ENCODE assay signal across 17 mouse cellular contexts in the genomic region with DNA sequence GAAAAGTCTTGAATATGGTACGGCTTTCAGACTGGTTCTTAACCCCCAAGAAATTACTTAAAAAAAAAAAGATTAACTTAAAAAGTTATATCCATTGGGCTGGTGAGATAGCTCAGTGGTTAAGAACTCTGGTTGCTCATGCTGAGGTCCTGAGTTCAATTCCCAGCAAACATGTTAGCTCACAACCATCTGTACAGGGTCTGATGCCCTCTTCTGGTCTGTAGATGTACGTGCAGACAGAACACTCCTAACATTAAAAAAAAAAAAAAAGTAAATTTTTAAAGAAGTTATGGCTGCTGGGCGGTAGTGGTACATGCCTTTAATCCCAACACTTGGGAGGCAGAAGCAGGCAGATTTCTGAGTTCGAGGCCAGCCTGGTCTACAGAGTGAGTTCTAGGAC. TPM values are rescaled to one million over a fixed set of nuclear protein-coding genes. Genes with fewer than 3 reads are reported as not detected.
A peak's percentile ranks its signal among the peaks of the same experiment; 100 is the strongest.
DNase-seq lines count a peak whose midpoint lies in the region; ATAC-seq and TF ChIP-seq lines count a peak whose summit lies in the region.
"Had no signal": no experiment of that assay in that cellular context is flagged by ENCODE, and none has a peak within 500 bp of the region (broad histone marks: within the 10 kb centered on the region; RNA-seq: fewer than 3 reads in every experiment).

No protein-coding gene starts in this region.

- no peaks in the 10 kb centered on the region for H3K9me3 ChIP-seq in MEL (replicated peaks; ENCODE audit: insufficient read depth, low read length)
- H3K9me3 ChIP-seq: embryonic facial prominence, embryonic 15.5 days; heart, embryonic 13.5 days; hindbrain, embryonic 13.5 days; liver, embryonic 13.5 days; megakaryocyte, embryonic 14.5 days had no signal

- no peak overlapping the region for H3K4me3 ChIP-seq in left cerebral cortex, adult 2 months
- no peak overlapping the region for H3K4me3 ChIP-seq in MEL (ENCODE audit: control insufficient read depth in 1 of 2, insufficient read depth in 1 of 2, low read depth in 2 of 2, low read length in 2 of 2)
- H3K4me3 ChIP-seq: embryonic facial prominence, embryonic 15.5 days; heart, embryonic 13.5 days; hindbrain, embryonic 13.5 days; liver, embryonic 13.5 days; megakaryocyte, embryonic 14.5 days had no signal

- no peaks in the 10 kb centered on the region; the same call in 1 of the 2 replicates for H3K79me2 ChIP-seq in MEL (ENCODE audit: control insufficient read depth, insufficient read depth, low read length, poor library complexity)

- H3K27me3 ChIP-seq in MEL (ENCODE audit: control insufficient read depth in 1 of 2, insufficient read depth in 2 of 2, low read length in 2 of 2): no peaks in the 10 kb centered on the region
- H3K27me3 ChIP-seq: embryonic facial prominence, embryonic 15.5 days; heart, embryonic 13.5 days; hindbrain, embryonic 13.5 days; liver, embryonic 13.5 days; megakaryocyte, embryonic 14.5 days had no signal

- TF ChIP-seq RAD21 in MEL (IDR thresholded peaks at IDR 0.05; ENCODE audit: low read depth, low read length): no peak

- peaks cover 2 to 11% of the 10 kb centered on the region in 2 experiments; a peak in 3 of 4 replicates for H3K36me3 ChIP-seq in MEL (ENCODE audit: control insufficient read depth in 1 of 2, insufficient read depth in 2 of 2, low read length in 2 of 2)

- H3K27ac ChIP-seq in left cerebral cortex, adult 2 months: no peak overlapping the region
- no peak overlapping the region for H3K27ac ChIP-seq in MEL (ENCODE audit: control insufficient read depth, low read depth, low read length)
- H3K27ac ChIP-seq: embryonic facial prominence, embryonic 15.5 days; heart, embryonic 13.5 days; hindbrain, embryonic 13.5 days; liver, embryonic 13.5 days had no signal

- intact Hi-C loops in left cerebral cortex, adult 2 months (cut with DNase I): no loop called here

- H3K9ac ChIP-seq in MEL (ENCODE audit: control insufficient read depth, low read depth, low read length, poor library complexity, severe bottlenecking): no peak overlapping the region
- H3K9ac ChIP-seq: embryonic facial prominence, embryonic 15.5 days; heart, embryonic 13.5 days; hindbrain, embryonic 13.5 days; liver, embryonic 13.5 days had no signal

- no peak for TF ChIP-seq POLR2A in MEL (IDR thresholded peaks at IDR 0.05; ENCODE audit: control insufficient read depth in 1 of 2, insufficient read depth in 1 of 2, low read depth in 1 of 2, low read length in 2 of 2, poor library complexity in 1 of 2)

- no peak for TF ChIP-seq EP300 in MEL (IDR thresholded peaks at IDR 0.05; ENCODE audit: low read depth in 1 of 2, low read length in 2 of 2)

- peak; percentile 43 for ATAC-seq in CD4-positive, CD25-positive, alpha-beta regulatory T cell, adult 4 months
- peak; percentile 45; the same call in 1 of the 2 replicates for ATAC-seq in megakaryocyte, adult 5-6 weeks (ENCODE audit: poor library complexity, severe bottlenecking)
- ATAC-seq: forebrain, embryonic 16.5 days had no signal

- no peak for DNase-seq in left cerebral cortex, adult 2 months (ENCODE audit: extremely low spot score in 1 of 2, low spot score in 2 of 2)
- no peak for DNase-seq in left cerebral cortex, adult 8-10 months (ENCODE audit: low spot score in 2 of 2)
- DNase-seq in MEL (ENCODE audit: low read depth, low spot score): peak; percentile 63
- DNase-seq in urinary bladder, postnatal 14 days (ENCODE audit: low spot score): no peak
- no peak for DNase-seq in neural tube, embryonic 10.5 days (ENCODE audit: extremely low spot score, low spot score)
- DNase-seq: cerebellum, postnatal 14 days; kidney, postnatal 10 days; liver, embryonic 13.5 days; retina, postnatal 1 day had no signal

- H3K4me1 ChIP-seq in MEL (ENCODE audit: control insufficient read depth in 1 of 2, insufficient read depth in 2 of 2, low read length in 2 of 2): no peaks in the 10 kb centered on the region
- H3K4me1 ChIP-seq: embryonic facial prominence, embryonic 15.5 days; hindbrain, embryonic 13.5 days; liver, embryonic 13.5 days had no signal

- TF ChIP-seq CTCF in left cerebral cortex, adult 2 months (IDR thresholded peaks at IDR 0.05): peak; percentile 34
- TF ChIP-seq CTCF in MEL (IDR thresholded peaks at IDR 0.05 in 2 of 3, conservative IDR thresholded peaks at IDR 0.05 in 1 of 3; ENCODE audit: control insufficient read depth in 1 of 3, insufficient read depth in 1 of 3, low read depth in 2 of 3, low read length in 3 of 3, poor library complexity in 1 of 3, severe bottlenecking in 1 of 3): peak; percentile 11 to 42 (median 40); a peak in 4 of 6 replicates

TF ChIP-seq in MEL, 35 proteins besides CTCF, POLR2A, EP300 and RAD21:
- TF ChIP-seq HCFC1 (IDR thresholded peaks at IDR 0.05; ENCODE audit: low read depth, low read length) (no peak), ZNF384 (IDR thresholded peaks at IDR 0.05; ENCODE audit: low read depth, low read length) (peak; percentile 93), POLR2AphosphoS2 (IDR thresholded peaks at IDR 0.05; ENCODE audit: low read length) (no peak)

RNA-seq across cellular contexts. Expression of gene 1700022I11Rik, which starts 8.7 kb away (rescaled TPM):
- not detected for total RNA-seq in left cerebral cortex, adult 2 months (2021)
- not detected for total RNA-seq in left cerebral cortex, adult 8-10 months (2022)
- under 1 TPM in 1 of 2 experiments, not detected in 1; 0.48 TPM for polyA plus RNA-seq in CD4-positive, CD25-positive, alpha-beta regulatory T cell, adult 4 months (2017; shearing (Covaris generic))
- total RNA-seq in MEL (2012; rRNA removed): 0.54 and 0.65 TPM in 2 replicates
- under 1 TPM in 1 of 2 experiments, not detected in 1; 0.39 TPM for polyA plus RNA-seq in MEL (2012; ENCODE audit: insufficient read depth in 1 of 2, insufficient read length in 2 of 2, low read depth in 1 of 2, low replicate concordance in 2 of 2, missing spikeins in 1 of 2)
- total RNA-seq in megakaryocyte, adult 5-6 weeks (2015): not detected in 2 replicates
- not detected in 2 replicates for total RNA-seq in megakaryocyte, adult 5-6 weeks (2017)
- polyA plus RNA-seq: spleen, adult 2 months had no signal

RNA-seq across cellular contexts. Expression of gene Vcp, which starts 22.2 kb away (rescaled TPM):
- total RNA-seq in left cerebral cortex, adult 2 months (2021): 100 to 1,000 TPM; 179 to 186 TPM
- 100 to 1,000 TPM; 173 to 199 (median 188) TPM for total RNA-seq in left cerebral cortex, adult 8-10 months (2022)
- polyA plus RNA-seq in CD4-positive, CD25-positive, alpha-beta regulatory T cell, adult 4 months (2017; shearing (Covaris generic)): 100 to 1,000 TPM; 164 to 202 TPM
- 264 and 319 TPM in 2 replicates for total RNA-seq in MEL (2012; rRNA removed)
- polyA plus RNA-seq in MEL (2012; ENCODE audit: insufficient read depth in 1 of 2, insufficient read length in 2 of 2, low read depth in 1 of 2, low replicate concordance in 2 of 2, missing spikeins in 1 of 2): 100 to 1,000 TPM; 420 to 792 TPM
- 81.5 and 86.4 TPM in 2 replicates for total RNA-seq in megakaryocyte, adult 5-6 weeks (2015)
- total RNA-seq in megakaryocyte, adult 5-6 weeks (2017): 154 and 165 TPM in 2 replicates

RNA-seq across cellular contexts. Expression of gene Dnajb5, which starts 28.4 kb away (rescaled TPM):
- 100 to 1,000 TPM; 216 to 338 TPM for total RNA-seq in left cerebral cortex, adult 2 months (2021)
- total RNA-seq in left cerebral cortex, adult 8-10 months (2022): 100 to 1,000 TPM; 118 to 162 (median 149) TPM
- 1 to 10 TPM; 4.9 to 7.0 TPM for polyA plus RNA-seq in CD4-positive, CD25-positive, alpha-beta regulatory T cell, adult 4 months (2017; shearing (Covaris generic))
- 0.73 and 1.0 TPM in 2 replicates for total RNA-seq in MEL (2012; rRNA removed)
- polyA plus RNA-seq in MEL (2012; ENCODE audit: insufficient read depth in 1 of 2, insufficient read length in 2 of 2, low read depth in 1 of 2, low replicate concordance in 2 of 2, missing spikeins in 1 of 2): 1 to 10 TPM in 1 of 2 experiments, not detected in 1; 1.8 TPM
- 5.4 and 6.0 TPM in 2 replicates for total RNA-seq in megakaryocyte, adult 5-6 weeks (2015)
- total RNA-seq in megakaryocyte, adult 5-6 weeks (2017): 2.6 and 6.3 TPM in 2 replicates

RNA-seq across cellular contexts. Expression of gene Fancg, which starts 32.2 kb away (rescaled TPM):
- 10 to 100 TPM; 15.1 to 17.4 TPM for total RNA-seq in left cerebral cortex, adult 2 months (2021)
- total RNA-seq in left cerebral cortex, adult 8-10 months (2022): 10 to 100 TPM; 12.5 to 14.6 (median 13.7) TPM
- polyA plus RNA-seq in CD4-positive, CD25-positive, alpha-beta regulatory T cell, adult 4 months (2017; shearing (Covaris generic)): 10 to 100 TPM; 23.3 to 38.7 TPM
- 10.1 and 11.4 TPM in 2 replicates for total RNA-seq in MEL (2012; rRNA removed)
- polyA plus RNA-seq in MEL (2012; ENCODE audit: insufficient read depth in 1 of 2, insufficient read length in 2 of 2, low read depth in 1 of 2, low replicate concordance in 2 of 2, missing spikeins in 1 of 2): 10 to 100 TPM in 1 of 2 experiments, not detected in 1; 24.6 TPM
- total RNA-seq in megakaryocyte, adult 5-6 weeks (2015): 11.3 and 12.5 TPM in 2 replicates
- total RNA-seq in megakaryocyte, adult 5-6 weeks (2017): 13.0 and 14.3 TPM in 2 replicates

RNA-seq across cellular contexts. Expression of gene Pigo, which starts 47.6 kb away (rescaled TPM):
- total RNA-seq in left cerebral cortex, adult 2 months (2021): 10 to 100 TPM; 30.9 to 31.1 TPM
- 10 to 100 TPM; 23.1 to 31.2 (median 25.2) TPM for total RNA-seq in left cerebral cortex, adult 8-10 months (2022)
- 10 to 100 TPM; 12.1 to 34.1 TPM for polyA plus RNA-seq in CD4-positive, CD25-positive, alpha-beta regulatory T cell, adult 4 months (2017; shearing (Covaris generic))
- total RNA-seq in MEL (2012; rRNA removed): 22.3 TPM in 2 replicates
- 10 to 100 TPM in 1 of 2 experiments, not detected in 1; 36.1 TPM for polyA plus RNA-seq in MEL (2012; ENCODE audit: insufficient read depth in 1 of 2, insufficient read length in 2 of 2, low read depth in 1 of 2, low replicate concordance in 2 of 2, missing spikeins in 1 of 2)
- 7.9 and 9.7 TPM in 2 replicates for total RNA-seq in megakaryocyte, adult 5-6 weeks (2015)
- total RNA-seq in megakaryocyte, adult 5-6 weeks (2017): 5.6 and 11.1 TPM in 2 replicates

Comparison
In these comparisons a context has a peak if more than half of its experiments do, and no peak if none do; other contexts are left out.
1. RNA of gene Dnajb5, which starts 28.4 kb away (total RNA-seq): 216 to 338 TPM in left cerebral cortex, adult 2 months and 118 to 162 TPM in left cerebral cortex, adult 8-10 months; 2.6 to 6.3 TPM in megakaryocyte, adult 5-6 weeks and 0.73 to 1.0 TPM in MEL; every median in the first group is over 10 times any median in the second.